Mouse (Mus musculus) hematopoietic stem cell, adult 5-6 weeks (primary cell): ENCODE measurements at regions not wholly inside any gene's neighbourhood (a gene's known extent, or its start where the extent isn't known, plus 50 kb on each side); places are given as distances from the start of the nearest gene placed in this dataset.
"Not testable (repeated sequence)": the region's sequence is repeated elsewhere in the genome, so short reads cannot be mapped to it uniquely, and the experiment has no call there.

Source experiments
- ATAC-seq, 2 experiments: fragments of 125-278 bp in 1 of 2; replicated peaks in 1 of 2; 2 replicates each; pipeline ENCODE4 v1.8.0; 2016 to 2017; ENCODE audit warnings: inconsistent platforms in 2 of 2, mild to moderate bottlenecking in 2 of 2, moderate number of reproducible peaks in 2 of 2, low read depth in 1 of 2, moderate TSS enrichment in 1 of 2; ENCODE audit not compliant: low FRiP score in 2 of 2, poor library complexity in 2 of 2, severe bottlenecking in 2 of 2, insufficient read depth in 1 of 2, low TSS enrichment in 1 of 2

DNA sequence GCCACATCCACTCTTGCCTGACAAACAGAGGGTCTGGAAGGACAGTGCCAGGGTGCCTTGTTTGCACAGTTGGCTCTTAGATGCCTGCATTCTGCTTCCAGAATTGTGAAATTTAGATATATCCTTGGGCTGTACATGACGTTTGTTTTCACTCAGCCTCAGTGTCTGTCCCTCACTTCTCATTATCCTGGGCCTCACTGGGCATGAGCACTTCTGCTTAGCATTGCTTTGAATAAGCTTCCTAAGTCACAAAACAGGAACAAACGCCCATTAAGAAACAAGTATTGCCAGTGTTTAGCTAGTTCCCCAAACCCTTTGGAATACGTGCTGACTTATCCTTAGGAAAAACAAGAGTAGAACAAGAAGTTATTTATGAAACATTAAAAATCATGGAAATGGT lies 148.0 kb upstream of the Col8a1 start:
- peak; percentile 72 to 74; a peak in 3 of 4 replicates for ATAC-seq

DNA sequence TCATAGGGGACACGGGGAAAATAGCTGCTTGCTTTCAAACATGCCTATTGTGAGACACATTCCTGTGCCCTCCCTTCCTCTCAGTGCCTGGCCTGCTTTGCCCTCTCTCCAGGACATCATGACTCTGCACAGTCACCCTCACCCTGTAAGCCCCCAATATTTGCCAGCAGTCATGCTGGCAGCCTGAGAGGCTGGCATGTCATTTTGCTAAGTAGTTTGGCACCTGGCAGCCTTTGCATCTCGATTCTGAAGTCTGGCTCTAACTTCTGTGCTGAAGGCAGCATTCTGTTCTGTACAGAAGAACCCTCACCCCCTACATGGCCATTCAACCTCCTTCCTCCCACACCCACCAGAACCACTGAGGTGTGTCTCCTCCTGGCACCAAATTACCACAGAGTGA lies 157.5 kb upstream of the Col8a1 start:
- 0 out of 4 replicates have a peak, but pooled peaks have one; percentile 6 to 29 for ATAC-seq

DNA sequence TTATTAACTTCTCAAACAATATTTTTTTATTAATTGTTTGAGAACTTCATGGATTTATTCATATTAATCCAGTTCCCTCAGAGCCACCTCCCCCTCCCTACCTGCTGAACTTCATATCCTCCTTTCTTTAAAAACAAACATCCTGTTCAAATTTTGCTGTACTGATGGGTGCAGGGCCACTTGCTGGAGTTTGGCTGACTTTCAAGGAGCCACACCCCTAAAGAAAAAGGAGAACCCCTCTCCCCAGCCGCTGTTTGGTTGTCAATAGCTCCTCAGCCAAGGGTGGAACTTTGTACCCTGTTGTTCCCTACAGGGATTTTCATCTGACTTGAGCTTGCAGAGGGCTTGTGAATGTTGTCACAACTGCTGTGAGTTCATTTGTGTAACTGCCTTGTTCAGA lies 160.0 kb upstream of the Col8a1 start:
- no peak for ATAC-seq

DNA sequence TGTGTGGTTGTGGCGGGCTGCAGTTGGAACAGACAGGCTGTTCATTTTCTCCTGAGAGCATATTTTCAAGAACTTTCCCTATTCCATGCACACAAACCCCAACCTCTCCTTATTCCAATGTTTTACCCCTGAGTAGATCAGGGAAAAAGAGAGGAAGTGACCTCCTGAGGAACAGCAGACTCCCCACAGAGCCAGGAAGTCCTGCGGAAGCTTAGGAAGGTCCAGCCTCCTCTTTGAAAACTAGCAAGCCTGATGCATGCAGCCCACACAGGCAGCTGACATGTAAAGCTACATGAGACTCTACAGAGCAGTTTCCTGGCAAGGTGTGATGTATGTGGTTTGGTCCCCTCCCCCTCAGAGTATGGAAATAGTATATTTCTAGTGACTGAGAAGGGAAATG lies 160.9 kb upstream of the Col8a1 start:
- ATAC-seq: no peak

DNA sequence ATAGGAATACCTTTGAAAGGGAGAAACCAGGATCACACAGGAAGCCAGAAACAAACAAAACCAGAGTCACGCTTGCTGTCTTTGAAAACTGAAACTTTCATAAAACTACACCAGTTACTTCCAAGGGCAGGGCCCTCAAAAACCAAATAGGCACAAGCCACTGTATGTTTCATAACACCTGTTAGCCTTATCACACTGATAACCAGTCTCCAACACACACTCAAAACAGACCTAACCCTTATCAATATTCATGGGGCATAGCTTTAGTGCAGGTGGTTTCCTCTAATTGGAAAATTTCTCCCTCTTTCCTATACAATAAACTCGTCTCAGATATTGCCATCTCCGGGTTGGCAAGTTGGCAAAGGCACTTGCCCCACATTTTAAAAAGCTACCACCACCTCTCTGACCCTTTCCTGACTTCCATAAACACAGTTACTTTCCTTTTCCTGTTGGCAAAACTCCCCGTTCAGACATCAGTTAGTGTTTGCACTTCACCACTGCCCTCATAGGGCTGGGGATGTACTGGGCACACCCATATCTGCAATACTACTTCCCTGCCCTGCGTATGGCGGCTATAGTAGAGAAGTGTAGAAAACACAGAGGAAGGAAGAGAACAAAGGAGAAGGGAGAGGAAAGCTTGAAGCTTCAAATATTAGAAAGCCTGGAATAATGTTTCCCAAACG lies 169.1 kb upstream of the Col8a1 start:
- no peak for ATAC-seq

DNA sequence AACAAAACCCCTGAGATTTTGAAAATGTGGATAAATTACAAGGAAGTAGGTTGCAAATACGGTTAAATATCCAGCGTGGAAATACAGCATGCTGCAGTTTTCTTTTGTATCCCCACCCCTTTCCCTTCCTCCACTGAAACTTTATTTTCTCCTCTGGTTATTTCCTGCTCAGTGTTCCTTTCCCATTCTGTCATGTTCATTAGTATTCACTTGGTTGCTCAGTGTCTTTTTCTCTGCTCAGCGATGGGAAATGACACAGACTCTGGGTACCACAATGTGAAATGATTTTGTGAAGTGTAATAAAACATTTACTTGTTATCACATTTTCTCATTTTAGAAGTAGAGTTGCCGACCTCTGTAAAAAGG lies 169.6 kb upstream of the Col8a1 start:
- no peak for ATAC-seq

DNA sequence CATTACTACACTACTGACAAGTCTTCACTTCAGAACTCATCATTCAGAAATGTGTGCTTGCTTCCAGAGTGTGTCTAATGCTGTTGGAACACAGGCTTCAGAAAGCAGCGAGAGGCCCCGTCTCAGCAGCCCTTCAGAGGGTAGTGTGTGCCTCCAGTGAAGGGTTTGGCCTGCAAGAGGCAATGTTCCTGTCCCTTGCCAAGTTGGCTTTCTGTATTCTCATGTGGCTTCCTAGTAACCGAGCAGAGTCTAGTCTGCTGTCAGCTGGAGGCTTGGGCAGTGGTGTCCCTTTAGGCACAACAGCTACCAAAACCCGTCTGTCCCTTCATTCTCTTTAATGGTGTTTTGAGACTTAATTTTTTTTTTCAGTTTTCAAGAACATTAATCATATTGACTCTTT lies 173.3 kb upstream of the Col8a1 start:
- no peak for ATAC-seq

DNA sequence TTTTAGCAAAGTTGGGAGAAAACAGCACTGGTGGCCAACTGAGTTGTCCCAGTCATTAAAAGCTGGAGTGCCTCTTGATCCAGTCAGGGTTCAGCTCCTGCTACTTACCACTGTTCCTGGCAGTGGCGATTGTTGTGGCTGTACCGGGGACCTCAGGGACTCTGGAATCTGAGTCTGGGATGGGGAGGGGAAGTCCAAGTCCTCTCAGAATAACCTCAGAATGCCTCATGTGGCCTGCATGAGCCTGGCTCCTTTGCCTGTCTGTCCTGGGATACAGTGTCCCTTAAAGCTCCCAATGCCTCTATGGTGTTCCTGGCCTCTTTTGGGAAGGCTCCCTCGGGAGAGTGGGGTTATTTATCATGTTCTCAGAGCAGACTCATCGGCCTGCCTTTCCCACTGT lies 173.8 kb upstream of the Col8a1 start:
- no peak for ATAC-seq

DNA sequence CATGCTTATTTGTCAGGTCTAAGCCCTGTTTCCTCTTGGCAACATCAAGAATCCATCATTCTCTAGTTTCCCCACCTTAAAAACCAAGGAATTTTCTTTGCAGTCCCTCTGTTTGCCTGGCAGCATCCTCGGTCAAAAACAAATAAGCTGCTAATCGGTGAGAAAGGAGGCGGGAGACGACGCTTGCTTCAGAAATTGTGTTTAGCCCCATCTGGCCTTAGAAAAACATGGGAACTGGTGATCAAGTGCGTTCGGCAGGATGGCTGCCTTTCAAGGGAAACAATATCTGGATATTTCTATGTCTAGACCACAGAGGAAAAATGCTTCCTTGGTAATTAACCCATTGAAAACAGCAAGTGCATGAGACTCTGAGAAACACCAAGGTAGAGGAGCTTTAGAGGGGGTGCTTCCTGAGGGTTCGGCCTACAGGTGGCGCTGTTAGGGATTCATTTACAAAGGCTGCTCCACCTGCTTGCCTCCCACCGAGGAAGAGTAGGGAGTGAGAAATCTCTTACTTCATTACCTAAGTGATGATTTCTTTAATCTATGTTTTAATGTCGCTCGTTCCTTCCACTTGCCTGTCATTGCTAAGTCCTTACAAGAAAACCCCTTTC lies 174.7 kb upstream of the Col8a1 start:
- ATAC-seq: no peak

DNA sequence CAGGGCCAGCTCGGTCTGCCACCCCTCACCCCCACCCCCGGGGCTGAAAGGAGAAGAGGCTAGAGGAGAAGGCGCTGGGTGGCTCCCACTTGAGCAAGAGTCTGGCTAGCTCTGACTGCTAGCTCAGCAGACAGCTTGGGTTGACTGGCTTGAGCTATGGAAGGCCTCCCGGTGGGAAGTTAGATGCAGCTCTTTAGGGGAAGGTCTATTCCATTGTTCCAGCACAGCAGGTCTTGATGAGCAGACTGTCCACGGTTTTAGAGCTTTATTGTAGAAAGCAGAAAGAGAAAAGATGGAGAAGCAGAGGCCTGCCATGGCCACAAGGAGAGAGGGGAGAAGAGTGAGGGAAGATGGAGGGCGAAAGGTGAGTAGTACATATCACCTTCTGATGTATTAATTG lies 190.9 kb upstream of the Col8a1 start:
- no peak for ATAC-seq

DNA sequence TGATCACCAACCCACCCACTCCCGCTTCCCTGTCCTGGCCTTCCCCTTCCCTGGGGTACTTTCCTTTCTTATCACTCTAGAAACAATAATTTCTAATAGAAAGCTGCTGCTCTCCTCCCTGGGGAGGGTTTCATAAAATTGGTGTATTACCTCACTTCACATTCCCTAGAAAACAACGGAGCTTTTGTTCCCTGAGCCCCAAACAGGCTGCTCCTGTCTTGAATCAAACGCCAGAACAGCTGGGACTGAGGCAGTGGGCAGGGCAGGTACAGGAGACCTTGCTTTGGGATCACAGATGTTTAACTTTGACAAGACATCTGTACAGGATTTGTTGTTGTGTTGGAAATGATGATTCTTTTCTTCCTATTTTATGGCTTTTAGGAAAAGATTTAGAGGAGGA lies 192.8 kb upstream of the Col8a1 start:
- ATAC-seq: no peak

DNA sequence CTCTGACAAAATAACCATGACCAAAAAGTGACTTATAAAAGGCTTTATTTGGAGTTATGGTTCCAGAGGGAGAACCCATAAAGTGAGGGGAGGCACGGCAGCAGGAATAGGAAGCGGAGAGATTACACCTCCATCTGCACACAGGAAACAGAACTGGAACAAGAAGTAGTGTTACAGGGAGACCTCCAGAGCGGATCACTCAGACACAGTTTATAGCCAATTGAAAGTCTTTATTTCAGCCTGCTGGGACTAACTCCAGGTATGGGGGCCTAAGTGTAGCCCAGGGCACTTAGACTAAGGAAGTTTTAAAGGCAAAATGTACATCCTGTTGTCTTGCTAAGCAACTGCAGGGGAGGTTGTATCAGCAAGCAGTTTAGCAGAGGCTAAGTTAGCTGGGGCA lies 195.1 kb upstream of the Col8a1 start:
- ATAC-seq: no peak

DNA sequence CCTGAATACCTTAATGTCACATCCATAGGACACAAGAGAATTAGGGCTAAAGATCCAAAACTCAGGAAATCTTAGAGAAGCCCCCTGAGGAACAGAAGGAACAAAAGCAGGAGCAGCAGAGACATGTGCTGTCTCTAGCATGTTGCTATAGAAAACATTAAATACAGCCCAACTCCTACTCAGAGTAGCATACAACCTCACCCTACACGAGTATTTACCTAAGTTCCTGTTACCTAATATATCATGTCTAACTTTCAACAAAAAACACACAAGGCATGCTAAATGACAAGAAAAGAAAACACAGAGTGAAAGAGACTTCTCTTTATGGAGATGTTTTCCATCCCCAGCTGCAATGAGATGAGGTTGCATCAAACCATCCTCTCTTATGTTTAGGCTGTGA lies 216.4 kb upstream of the Col8a1 start:
- ATAC-seq: no peak

DNA sequence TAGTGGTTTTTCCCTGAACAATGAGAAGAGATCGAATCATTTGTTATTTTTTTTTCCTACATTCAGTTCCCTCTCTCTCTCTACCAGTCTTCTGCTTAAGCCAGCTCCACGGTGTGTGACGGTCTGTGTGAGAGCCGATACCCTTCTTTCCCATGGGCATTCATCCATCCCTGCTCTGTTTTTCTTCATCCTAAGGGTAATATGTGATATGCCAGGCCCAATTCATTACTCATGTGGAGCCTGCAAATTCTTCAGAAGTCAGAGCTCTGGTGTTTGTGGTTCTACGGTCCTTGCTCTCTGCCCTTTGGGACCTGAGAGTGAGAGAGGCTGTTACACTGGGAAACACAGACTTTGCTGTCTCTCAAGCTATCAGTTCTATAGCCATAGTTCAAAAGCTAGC lies 229.6 kb upstream of the Col8a1 start:
- no peak for ATAC-seq

DNA sequence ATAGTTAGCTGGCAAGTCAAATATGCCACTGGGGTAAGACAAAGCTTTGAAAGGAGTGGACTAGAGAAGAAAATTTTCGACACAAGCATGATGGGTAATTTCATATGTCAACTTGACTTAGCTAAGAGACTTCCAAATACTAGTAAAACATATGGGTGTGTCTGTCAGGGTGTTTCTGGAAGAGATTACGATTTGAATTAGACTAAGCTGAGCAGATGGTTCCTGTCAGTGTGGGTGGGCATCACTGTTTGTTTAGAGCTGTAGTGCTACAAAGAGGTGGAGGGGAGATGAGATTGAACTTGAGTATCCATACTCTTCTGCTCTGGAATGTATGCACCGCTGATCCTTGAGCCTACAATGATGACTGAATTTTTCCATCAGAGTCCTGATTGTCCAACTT lies 251.2 kb upstream of the Col8a1 start:
- ATAC-seq: no peak

DNA sequence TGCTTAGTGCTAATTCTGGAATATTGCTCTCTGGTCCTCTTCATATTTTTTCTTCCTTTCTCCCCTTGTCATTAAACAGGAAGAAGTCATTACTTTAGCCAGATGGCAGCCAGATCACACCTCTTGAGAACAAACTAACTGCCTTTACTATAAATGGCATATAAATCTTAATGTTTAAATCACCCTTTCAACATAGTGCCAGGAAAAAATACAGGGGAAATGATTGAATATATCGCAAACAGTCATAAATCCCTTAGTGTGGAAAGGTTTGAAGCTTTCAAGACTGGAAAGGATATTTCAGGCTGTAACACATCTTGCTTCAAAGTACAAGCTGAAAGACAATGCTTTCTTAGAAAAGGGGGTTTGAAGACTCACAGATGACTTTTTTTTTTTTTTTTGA lies 259.0 kb upstream of the Col8a1 start:
- ATAC-seq: no peak

DNA sequence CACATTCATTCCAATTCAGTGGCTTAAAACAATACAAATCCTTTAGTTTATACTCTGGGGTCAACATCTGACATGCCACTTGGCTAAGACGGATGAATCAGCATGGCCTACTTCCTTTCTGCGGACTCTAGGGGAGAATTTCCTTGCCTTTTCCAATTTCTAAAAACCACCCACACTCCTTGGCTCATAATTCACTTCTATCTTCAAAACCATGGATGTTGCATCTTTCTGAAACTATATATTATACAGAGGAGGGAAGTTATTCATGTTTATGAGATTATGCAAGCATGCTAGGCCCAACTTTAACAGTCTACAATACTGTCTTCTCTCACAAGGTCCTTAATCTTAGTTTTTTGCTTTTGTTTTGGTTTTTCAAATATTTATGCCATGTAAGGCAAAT lies 273.0 kb upstream of the Col8a1 start:
- no peak for ATAC-seq

DNA sequence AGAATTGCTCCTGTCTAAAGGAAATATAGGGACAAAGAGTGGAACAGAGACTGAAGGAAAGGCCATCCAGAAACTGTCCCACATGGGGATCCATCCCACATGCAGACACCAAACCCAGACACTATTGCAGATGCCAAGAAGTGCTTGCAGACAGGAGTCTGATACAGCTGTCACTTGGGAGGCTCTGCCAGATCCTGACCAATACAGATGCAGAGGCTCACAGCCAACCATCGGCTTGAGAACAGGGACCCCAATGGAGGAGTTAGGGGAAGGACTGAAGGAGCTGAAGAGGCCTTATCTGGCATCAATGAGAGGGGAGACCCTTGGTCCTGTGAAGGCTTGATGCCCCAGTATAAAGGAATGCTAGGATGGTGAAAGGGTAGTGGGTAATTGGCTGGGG lies 274.0 kb upstream of the Col8a1 start:
- ATAC-seq: not testable (repeated sequence)

DNA sequence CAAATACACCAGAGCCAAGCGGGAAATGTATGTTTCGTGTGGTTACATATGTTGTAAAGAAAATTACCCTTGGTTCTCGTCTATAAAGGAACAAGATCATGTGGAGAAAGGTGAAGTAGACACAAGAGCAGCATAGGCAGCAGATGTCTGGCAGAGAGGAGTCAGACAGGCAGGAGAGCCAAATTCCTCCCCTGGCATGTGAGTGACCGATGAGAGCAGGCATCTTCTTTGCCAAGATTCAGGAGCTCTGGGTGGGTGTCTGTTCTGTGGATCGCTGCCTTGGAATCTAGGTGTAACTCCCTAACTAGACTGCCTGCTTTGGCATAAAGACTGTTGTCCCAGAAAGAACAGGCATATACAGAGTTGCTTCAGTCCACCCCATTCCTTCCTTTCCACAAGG lies 275.1 kb upstream of the Col8a1 start:
- ATAC-seq: no peak
